Mouse (Mus musculus) lung, postnatal 0 days (tissue): ENCODE measurements around the gene Mdga1.

Experiments used
- CTCF ChIP-seq: IDR thresholded peaks from 2 replicates; pipeline ENCODE4 v1.5.1; 2016; ENCODE audit warnings: antibody characterized with exemption, mild to moderate bottlenecking
- EP300 ChIP-seq: IDR thresholded peaks from 2 replicates; pipeline ENCODE4 v1.6.1; 2016; ENCODE audit warnings: antibody characterized with exemption, mild to moderate bottlenecking, control low read depth

GRCm38 (mm10) chr17:29997726-29998125 is 27.8 kb upstream of the Mdga1 start:
- TF ChIP-seq CTCF (no peak), EP300 (no peak)
